Mouse (Mus musculus) C2C12 (cell line): ENCODE results near the gene Cd24a.

Experiments used
- CEBPB ChIP-seq: IDR thresholded peaks from one replicate; pipeline ENCODE4 v1.6.1; 2011; ENCODE audit warnings: low read depth, mild to moderate bottlenecking, control low read depth, moderate library complexity
- CTCF ChIP-seq: IDR thresholded peaks from one replicate; pipeline ENCODE4 v1.5.1; 2011; ENCODE audit not compliant: control insufficient read depth, insufficient read depth, insufficient read length
- MAX ChIP-seq: IDR thresholded peaks from one replicate; pipeline ENCODE4 v1.6.1; 2011; ENCODE audit warnings: mild to moderate bottlenecking, control low read depth
- MYOD1 ChIP-seq: IDR thresholded peaks from one replicate; pipeline ENCODE4 v1.6.1; 2011; ENCODE audit warnings: low read depth; ENCODE audit not compliant: control insufficient read depth, insufficient read length
- MYOG ChIP-seq: IDR thresholded peaks from one replicate; pipeline ENCODE4 v1.6.1; 2011; ENCODE audit not compliant: control insufficient read depth, insufficient read length; ENCODE audit errors: extremely low read depth

GRCm38 (mm10) chr10:43624362-43624761 lies 46.3 kb downstream of the Cd24a start:
- TF ChIP-seq MYOD1 (no peak), CTCF (no peak), MYOG (no peak), MAX (no peak), CEBPB (no peak)
